Mouse (Mus musculus): ENCODE results near the gene Bcl2. TPM values are rescaled to one million over a fixed set of nuclear protein-coding genes. Genes with fewer than 3 reads are reported as not detected.

Gene Bcl2
- total and polyA plus RNA-seq, 2 experiments from 2014 or later, result 9.0 to 13.5 TPM

DNA sequence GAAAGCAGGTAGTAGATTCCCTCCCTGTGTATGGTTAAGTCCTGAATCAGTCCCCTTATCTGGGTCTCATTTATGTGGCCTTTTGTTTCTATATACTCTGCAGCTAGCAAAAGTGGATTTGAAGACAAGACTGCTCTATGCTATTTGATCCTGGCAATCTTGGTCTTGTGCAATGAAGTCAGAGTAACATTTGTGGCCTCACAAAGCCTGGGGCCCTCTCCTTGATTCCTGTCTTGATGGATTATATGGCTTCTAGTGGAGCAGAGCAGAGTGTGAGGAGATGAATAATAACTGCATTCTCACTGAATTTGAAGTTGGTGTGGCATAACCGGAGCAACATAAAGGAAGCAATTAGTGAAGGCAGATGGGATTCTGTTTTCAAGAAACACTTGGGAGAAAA lies 186.5 kb downstream of the Bcl2 start:
- Histone ChIP-seq H3K27me3 (ENCODE audit: insufficient read depth, low read length) (no peaks in the 10 kb centered on the region), H3K9ac (replicated peaks; ENCODE audit: low read length, poor library complexity, severe bottlenecking) (no peak overlapping the region), H3K4me3 (ENCODE audit: low read depth, low read length) (no peak overlapping the region), H3K9me3 (ENCODE audit: low read length) (no peaks in the 10 kb centered on the region), H3K4me1 (ENCODE audit: insufficient read depth, low read length) (no peaks in the 10 kb centered on the region), H3K4me2 (ENCODE audit: low read depth, low read length, poor library complexity, severe bottlenecking) (no peak overlapping the region), H3K36me3 (ENCODE audit: insufficient read depth, low read length) (no peaks in the 10 kb centered on the region), H3K27ac (ENCODE audit: low read depth, low read length) (no peak overlapping the region)
- DNase-seq (ENCODE audit: low spot score), result no peak
- 52% methylated on average over 1 of the region's 1 CpGs for WGBS
- TF ChIP-seq CTCF (IDR thresholded peaks at IDR 0.05), result no peak
- ATAC-seq (ENCODE audit: low FRiP score), result no peak

DNA sequence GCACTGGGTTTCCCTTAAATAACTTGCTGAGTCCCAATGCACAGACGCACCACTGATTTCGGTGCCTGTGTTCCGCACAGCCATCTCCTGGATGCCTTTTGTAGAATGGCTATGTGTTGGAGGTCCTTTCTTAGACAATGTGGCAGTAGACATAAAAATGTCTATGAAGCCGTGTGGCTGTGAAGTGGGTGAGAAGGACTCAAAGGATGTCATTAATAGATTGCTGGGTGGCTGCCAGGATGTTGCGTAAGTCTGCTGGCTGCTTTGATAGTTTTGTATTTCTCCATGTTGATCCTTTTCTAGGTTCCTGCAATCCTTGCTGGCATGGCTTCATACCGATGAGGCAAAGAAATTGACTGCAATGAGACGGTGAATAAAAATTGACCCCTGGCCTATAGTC lies 187.3 kb downstream of the Bcl2 start:
- ATAC-seq (ENCODE audit: low FRiP score) (no peak), DNase-seq (ENCODE audit: low spot score) (no peak)
- H3K4me2 ChIP-seq (ENCODE audit: low read depth, low read length, poor library complexity, severe bottlenecking), result no peak overlapping the region
- no peak overlapping the region for H3K27ac ChIP-seq (ENCODE audit: low read depth, low read length)
- no peaks in the 10 kb centered on the region for H3K27me3 ChIP-seq (ENCODE audit: insufficient read depth, low read length)
- H3K9ac ChIP-seq (replicated peaks; ENCODE audit: low read length, poor library complexity, severe bottlenecking), result no peak overlapping the region
- H3K4me3 ChIP-seq (ENCODE audit: low read depth, low read length), result no peak overlapping the region
- TF ChIP-seq CTCF (IDR thresholded peaks at IDR 0.05), result no peak
- WGBS, result 71% methylated on average over 7 of the region's 7 CpGs
- H3K4me1 ChIP-seq (ENCODE audit: insufficient read depth, low read length), result no peaks in the 10 kb centered on the region
- no peaks in the 10 kb centered on the region for H3K9me3 ChIP-seq (ENCODE audit: low read length)
- no peaks in the 10 kb centered on the region for H3K36me3 ChIP-seq (ENCODE audit: insufficient read depth, low read length)

DNA sequence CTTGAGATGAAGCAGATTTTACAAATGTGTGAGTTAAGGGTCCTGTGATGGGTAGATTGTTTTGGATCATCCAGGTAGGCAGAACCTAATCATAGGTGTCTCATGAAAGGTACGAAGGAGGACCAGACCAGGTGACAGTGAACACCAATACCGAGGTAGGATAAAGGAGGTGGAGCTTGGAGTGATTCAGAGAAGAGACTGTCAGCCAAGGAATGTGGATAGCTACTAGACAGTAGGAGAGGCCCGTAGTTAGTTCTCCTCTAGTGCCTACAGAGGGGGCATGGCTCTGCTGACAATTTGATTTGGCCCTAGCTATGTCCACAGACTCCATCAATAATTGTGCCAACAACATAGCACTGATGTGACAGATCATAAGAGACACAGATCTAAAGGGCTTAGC lies 188.0 kb downstream of the Bcl2 start:
- DNase-seq (ENCODE audit: low spot score), result no peak
- no peak for TF ChIP-seq CTCF (IDR thresholded peaks at IDR 0.05)
- no peak overlapping the region for H3K4me3 ChIP-seq (ENCODE audit: low read depth, low read length)
- no peaks in the 10 kb centered on the region for H3K36me3 ChIP-seq (ENCODE audit: insufficient read depth, low read length)
- H3K27me3 ChIP-seq (ENCODE audit: insufficient read depth, low read length), result no peaks in the 10 kb centered on the region
- no peak overlapping the region for H3K9ac ChIP-seq (replicated peaks; ENCODE audit: low read length, poor library complexity, severe bottlenecking)
- H3K4me2 ChIP-seq (ENCODE audit: low read depth, low read length, poor library complexity, severe bottlenecking), result no peak overlapping the region
- H3K9me3 ChIP-seq (ENCODE audit: low read length), result no peaks in the 10 kb centered on the region
- ATAC-seq (ENCODE audit: low FRiP score), result no peak
- no peaks in the 10 kb centered on the region for H3K4me1 ChIP-seq (ENCODE audit: insufficient read depth, low read length)
- WGBS, result 90% methylated on average over 3 of the region's 3 CpGs
- no peak overlapping the region for H3K27ac ChIP-seq (ENCODE audit: low read depth, low read length)

DNA sequence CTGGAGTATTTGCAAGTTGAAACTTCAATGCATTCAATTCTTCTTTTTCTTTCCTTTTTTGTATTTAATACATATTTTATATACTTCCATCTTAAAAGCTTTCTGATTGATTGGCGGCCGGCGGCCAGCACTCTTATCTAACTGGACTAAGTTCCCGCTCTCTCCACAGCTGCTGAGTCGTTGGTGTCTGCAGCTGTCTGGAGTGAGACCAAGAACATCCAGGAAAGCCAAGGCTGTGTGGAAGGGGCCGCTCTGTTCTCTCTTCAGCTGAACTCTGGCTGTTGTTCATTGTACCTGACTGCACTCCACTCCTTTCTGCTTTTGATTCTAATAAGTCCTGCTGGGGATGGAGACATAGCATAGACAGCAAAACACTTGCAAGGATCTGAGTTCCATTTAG lies 190.3 kb downstream of the Bcl2 start:
- H3K4me3 ChIP-seq (ENCODE audit: low read depth, low read length), result no peak overlapping the region
- no peaks in the 10 kb centered on the region for H3K4me1 ChIP-seq (ENCODE audit: insufficient read depth, low read length)
- H3K9me3 ChIP-seq (ENCODE audit: low read length), result no peaks in the 10 kb centered on the region
- H3K36me3 ChIP-seq (ENCODE audit: insufficient read depth, low read length), result no peaks in the 10 kb centered on the region
- H3K27ac ChIP-seq (ENCODE audit: low read depth, low read length), result no peak overlapping the region
- no peak for DNase-seq (ENCODE audit: low spot score)
- no peak for ATAC-seq (ENCODE audit: low FRiP score)
- H3K27me3 ChIP-seq (ENCODE audit: insufficient read depth, low read length), result no peaks in the 10 kb centered on the region
- no peak for TF ChIP-seq CTCF (IDR thresholded peaks at IDR 0.05)
- no peak overlapping the region for H3K9ac ChIP-seq (replicated peaks; ENCODE audit: low read length, poor library complexity, severe bottlenecking)
- no peak overlapping the region for H3K4me2 ChIP-seq (ENCODE audit: low read depth, low read length, poor library complexity, severe bottlenecking)
- WGBS, result 87% methylated on average over 6 of the region's 6 CpGs

DNA sequence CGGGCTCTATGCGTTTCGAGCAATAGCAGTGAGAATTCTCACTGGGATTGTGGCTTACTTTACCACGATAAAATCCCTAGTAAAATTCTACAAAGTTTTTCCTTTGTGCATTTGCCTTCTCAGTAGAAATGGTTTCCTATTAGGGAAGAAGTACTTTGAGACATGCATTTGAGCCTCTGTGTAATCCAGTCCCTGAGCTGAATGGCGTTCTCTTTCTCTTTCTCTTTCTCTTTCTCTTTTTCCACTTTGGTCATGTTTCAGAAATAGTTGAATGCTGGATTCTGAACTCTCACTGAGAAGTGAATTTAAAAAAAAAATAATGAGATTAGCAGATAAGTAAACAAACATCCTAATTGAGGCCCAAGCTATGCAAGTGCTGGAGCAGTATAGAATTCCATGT lies 191.1 kb downstream of the Bcl2 start:
- ATAC-seq (ENCODE audit: low FRiP score) (no peak), DNase-seq (ENCODE audit: low spot score) (no peak)
- Histone ChIP-seq H3K9ac (replicated peaks; ENCODE audit: low read length, poor library complexity, severe bottlenecking) (no peak overlapping the region), H3K4me1 (ENCODE audit: insufficient read depth, low read length) (no peaks in the 10 kb centered on the region), H3K4me3 (ENCODE audit: low read depth, low read length) (no peak overlapping the region), H3K27ac (ENCODE audit: low read depth, low read length) (no peak overlapping the region), H3K36me3 (ENCODE audit: insufficient read depth, low read length) (no peaks in the 10 kb centered on the region), H3K27me3 (ENCODE audit: insufficient read depth, low read length) (no peaks in the 10 kb centered on the region), H3K4me2 (ENCODE audit: low read depth, low read length, poor library complexity, severe bottlenecking) (no peak overlapping the region), H3K9me3 (ENCODE audit: low read length) (no peaks in the 10 kb centered on the region)
- no peak for TF ChIP-seq CTCF (IDR thresholded peaks at IDR 0.05)
- WGBS, result 75% methylated on average over 5 of the region's 5 CpGs

- H3K4me3 ChIP-seq (ENCODE audit: low read depth, low read length), result no peak overlapping the region
- no peaks in the 10 kb centered on the region for H3K4me1 ChIP-seq (ENCODE audit: insufficient read depth, low read length)
- DNase-seq (ENCODE audit: low spot score) (no peak), ATAC-seq (ENCODE audit: low FRiP score) (no peak)
- no peak overlapping the region for H3K27ac ChIP-seq (ENCODE audit: low read depth, low read length)
- H3K9ac ChIP-seq (replicated peaks; ENCODE audit: low read length, poor library complexity, severe bottlenecking), result no peak overlapping the region
- H3K9me3 ChIP-seq (ENCODE audit: low read length), result no peaks in the 10 kb centered on the region
- TF ChIP-seq CTCF (IDR thresholded peaks at IDR 0.05), result no peak
- WGBS, result 87% methylated on average over 6 of the region's 6 CpGs
- H3K27me3 ChIP-seq (ENCODE audit: insufficient read depth, low read length), result no peaks in the 10 kb centered on the region
- no peak overlapping the region for H3K4me2 ChIP-seq (ENCODE audit: low read depth, low read length, poor library complexity, severe bottlenecking)
- no peaks in the 10 kb centered on the region for H3K36me3 ChIP-seq (ENCODE audit: insufficient read depth, low read length)
These were observed 196.4 kb downstream of the Bcl2 start for GRCm38 (mm10) chr1:106517591-106518177.

Data from midbrain, postnatal 0 days (tissue).